Mouse (Mus musculus): ENCODE measurements at regions not wholly inside any gene's neighbourhood (a gene's known extent, or its start where the extent isn't known, plus 50 kb on each side); places are given as distances from the start of the nearest gene placed in this dataset.
A peak's percentile ranks its signal among the peaks of the same experiment; 100 is the strongest.

GRCm38 (mm10) chr19:56172454-56172853, 114.5 kb upstream of the Habp2 start:
- Histone ChIP-seq H3K36me3 (ENCODE audit: insufficient read depth, low read length) (no peaks in the 10 kb centered on the region), H3K27me3 (replicated peaks; ENCODE audit: insufficient read depth, low read length) (no peaks in the 10 kb centered on the region), H3K4me1 (ENCODE audit: insufficient read depth, low read depth, low read length) (no peaks in the 10 kb centered on the region), H3K4me3 (ENCODE audit: low read depth, low read length) (no peak overlapping the region), H3K9me3 (ENCODE audit: low read length) (no peaks in the 10 kb centered on the region), H3K9ac (replicated peaks; ENCODE audit: low read depth) (no peak overlapping the region), H3K4me2 (replicated peaks; ENCODE audit: low read depth, low read length) (no peak overlapping the region), H3K27ac (ENCODE audit: low read length) (no peak overlapping the region)
- no peak for DNase-seq (ENCODE audit: low spot score)
- 49% methylated on average over 5 of the region's 5 CpGs for WGBS
- TF ChIP-seq EP300 (IDR thresholded peaks at IDR 0.05): no peak
- TF ChIP-seq CTCF (IDR thresholded peaks at IDR 0.05): no peak
- no peak for ATAC-seq

DNA sequence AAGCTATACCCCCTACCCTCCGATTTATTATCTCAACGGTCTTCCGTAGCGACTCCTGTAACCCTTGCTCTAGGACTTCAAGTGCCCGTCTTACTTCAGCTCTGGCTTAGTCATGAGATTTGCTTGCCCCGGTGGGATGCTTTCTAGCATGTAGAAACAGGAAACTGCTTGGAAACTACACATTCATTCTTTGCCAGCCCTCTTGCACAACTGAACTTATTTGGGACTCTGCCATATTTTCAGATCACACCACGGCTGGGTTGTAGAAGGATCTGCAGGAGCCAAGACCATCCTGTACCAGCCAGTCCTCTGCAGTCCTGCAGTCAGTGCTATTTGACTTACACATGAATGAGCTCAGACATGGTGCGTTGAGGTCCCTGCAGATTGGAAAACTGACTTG, 110.9 kb upstream of the Habp2 start:
- no peak overlapping the region for H3K4me2 ChIP-seq (replicated peaks; ENCODE audit: low read depth, low read length)
- H3K27me3 ChIP-seq (replicated peaks; ENCODE audit: insufficient read depth, low read length): no peaks in the 10 kb centered on the region
- no peak overlapping the region for H3K4me3 ChIP-seq (ENCODE audit: low read depth, low read length)
- no peak overlapping the region for H3K27ac ChIP-seq (ENCODE audit: low read length)
- ATAC-seq (peak; percentile 66), DNase-seq (ENCODE audit: low spot score) (peak; percentile 73)
- H3K9ac ChIP-seq (replicated peaks; ENCODE audit: low read depth): no peak overlapping the region
- H3K4me1 ChIP-seq (ENCODE audit: insufficient read depth, low read depth, low read length): no peaks in the 10 kb centered on the region
- no peaks in the 10 kb centered on the region for H3K36me3 ChIP-seq (ENCODE audit: insufficient read depth, low read length)
- H3K9me3 ChIP-seq (ENCODE audit: low read length): no peaks in the 10 kb centered on the region
- TF ChIP-seq EP300 (IDR thresholded peaks at IDR 0.05) (no peak), CTCF (IDR thresholded peaks at IDR 0.05) (no peak)
- 34% methylated on average over 8 of the region's 8 CpGs for WGBS

DNA sequence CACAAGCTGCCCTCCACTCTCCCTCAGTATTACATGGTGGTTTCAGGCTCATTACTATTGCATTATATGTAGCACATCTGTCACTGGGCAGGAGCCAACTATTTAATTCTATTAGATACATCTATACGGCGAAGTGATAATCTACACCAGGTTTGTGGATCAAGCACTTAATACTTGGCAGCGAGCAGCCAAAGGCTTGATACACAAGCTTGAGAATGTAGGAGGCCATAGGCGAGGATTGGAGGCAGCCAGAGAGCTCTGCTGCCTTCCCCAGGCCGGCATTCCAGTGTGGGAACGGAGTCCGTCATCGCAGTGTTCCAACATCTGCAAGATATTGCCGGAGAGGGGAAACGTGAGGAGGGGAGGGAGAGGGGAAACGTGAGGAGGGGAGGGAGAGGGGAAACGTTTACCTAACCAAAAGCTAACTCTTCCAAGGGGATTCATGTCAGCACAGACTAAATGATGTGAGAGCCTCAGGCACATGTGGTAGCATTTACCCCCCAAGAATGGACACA, 109.6 kb upstream of the Habp2 start:
- no peak overlapping the region for H3K4me3 ChIP-seq (ENCODE audit: low read depth, low read length)
- no peak overlapping the region for H3K9ac ChIP-seq (replicated peaks; ENCODE audit: low read depth)
- H3K9me3 ChIP-seq (ENCODE audit: low read length): no peaks in the 10 kb centered on the region
- TF ChIP-seq EP300 (IDR thresholded peaks at IDR 0.05) (no peak), CTCF (IDR thresholded peaks at IDR 0.05) (no peak)
- DNase-seq (ENCODE audit: low spot score) (peak; percentile 35), ATAC-seq (peak; percentile 41)
- no peak overlapping the region for H3K27ac ChIP-seq (ENCODE audit: low read length)
- no peak overlapping the region for H3K4me2 ChIP-seq (replicated peaks; ENCODE audit: low read depth, low read length)
- no peaks in the 10 kb centered on the region for H3K27me3 ChIP-seq (replicated peaks; ENCODE audit: insufficient read depth, low read length)
- 16% methylated on average over 12 of the region's 12 CpGs for WGBS
- H3K4me1 ChIP-seq (ENCODE audit: insufficient read depth, low read depth, low read length): no peaks in the 10 kb centered on the region
- no peaks in the 10 kb centered on the region for H3K36me3 ChIP-seq (ENCODE audit: insufficient read depth, low read length)

DNA sequence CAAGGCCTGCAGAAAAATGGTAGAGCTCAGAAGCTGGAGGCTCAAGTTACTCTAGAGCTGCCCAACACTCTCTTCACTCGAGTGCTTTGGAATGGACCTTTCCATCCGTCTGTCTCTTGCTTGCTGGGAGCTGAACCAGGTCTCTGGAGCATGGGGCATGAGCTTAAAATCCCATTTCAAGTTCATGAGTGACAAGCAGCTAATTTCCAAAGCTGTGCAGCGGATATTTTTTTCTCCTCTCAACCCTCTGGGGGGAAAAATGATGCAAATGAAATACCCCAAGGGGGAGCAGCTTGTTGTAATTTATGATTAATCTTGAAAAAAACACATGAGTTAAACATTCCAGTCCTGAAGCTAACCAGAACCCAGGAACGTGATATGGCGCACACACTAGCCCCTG, 101.2 kb upstream of the Habp2 start:
- no peak for ATAC-seq
- Histone ChIP-seq H3K9ac (replicated peaks; ENCODE audit: low read depth) (no peak overlapping the region), H3K4me3 (ENCODE audit: low read depth, low read length) (no peak overlapping the region), H3K9me3 (ENCODE audit: low read length) (0 out of 2 replicates have a peak, but pooled peaks cover 5% of the 10 kb centered on the region), H3K4me1 (ENCODE audit: insufficient read depth, low read depth, low read length) (no peaks in the 10 kb centered on the region), H3K27me3 (replicated peaks; ENCODE audit: insufficient read depth, low read length) (no peaks in the 10 kb centered on the region), H3K27ac (ENCODE audit: low read length) (no peak overlapping the region), H3K4me2 (replicated peaks; ENCODE audit: low read depth, low read length) (no peak overlapping the region), H3K36me3 (ENCODE audit: insufficient read depth, low read length) (no peaks in the 10 kb centered on the region)
- WGBS: 77% methylated on average over 5 of the region's 5 CpGs
- TF ChIP-seq EP300 (IDR thresholded peaks at IDR 0.05) (no peak), CTCF (IDR thresholded peaks at IDR 0.05) (no peak)
- DNase-seq (ENCODE audit: low spot score): no peak

DNA sequence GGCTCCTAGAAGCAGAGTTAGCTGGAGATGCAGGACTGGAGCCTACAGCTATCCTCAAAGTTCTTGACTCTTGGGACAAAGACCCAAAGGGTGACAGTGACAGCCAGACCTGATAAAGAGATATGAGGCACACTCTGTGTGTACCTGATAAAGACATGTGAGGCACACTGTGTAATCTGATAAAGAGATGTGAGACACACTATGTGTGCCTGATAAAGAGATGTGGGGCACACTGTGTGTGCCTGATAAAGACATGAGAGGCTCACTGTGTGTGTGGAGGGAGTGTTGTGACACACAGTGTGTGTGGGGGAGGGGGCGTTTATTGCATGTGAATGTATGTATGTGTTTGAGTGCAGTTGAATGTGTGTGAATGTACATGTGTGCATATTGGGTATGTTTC, 97.8 kb upstream of the Habp2 start:
- DNase-seq (ENCODE audit: low spot score) (no peak), ATAC-seq (no peak)
- Histone ChIP-seq H3K27me3 (replicated peaks; ENCODE audit: insufficient read depth, low read length) (no peaks in the 10 kb centered on the region), H3K9me3 (ENCODE audit: low read length) (no peaks in the 10 kb centered on the region), H3K27ac (ENCODE audit: low read length) (no peak overlapping the region), H3K4me3 (ENCODE audit: low read depth, low read length) (no peak overlapping the region), H3K4me1 (ENCODE audit: insufficient read depth, low read depth, low read length) (no peaks in the 10 kb centered on the region), H3K9ac (replicated peaks; ENCODE audit: low read depth) (no peak overlapping the region), H3K36me3 (ENCODE audit: insufficient read depth, low read length) (no peaks in the 10 kb centered on the region), H3K4me2 (replicated peaks; ENCODE audit: low read depth, low read length) (no peak overlapping the region)
- TF ChIP-seq CTCF (IDR thresholded peaks at IDR 0.05) (no peak), EP300 (IDR thresholded peaks at IDR 0.05) (no peak)
- WGBS: 95% methylated on average over 1 of the region's 1 CpGs

- H3K4me3 ChIP-seq (ENCODE audit: low read depth, low read length): no peak overlapping the region
- H3K9ac ChIP-seq (replicated peaks; ENCODE audit: low read depth): no peak overlapping the region
- WGBS: 66% methylated on average over 3 of the region's 3 CpGs
- H3K4me1 ChIP-seq (ENCODE audit: insufficient read depth, low read depth, low read length): no peaks in the 10 kb centered on the region
- DNase-seq (ENCODE audit: low spot score) (no peak), ATAC-seq (no peak)
- no peaks in the 10 kb centered on the region for H3K9me3 ChIP-seq (ENCODE audit: low read length)
- H3K27ac ChIP-seq (ENCODE audit: low read length): no peak overlapping the region
- TF ChIP-seq CTCF (IDR thresholded peaks at IDR 0.05): no peak
- no peaks in the 10 kb centered on the region for H3K27me3 ChIP-seq (replicated peaks; ENCODE audit: insufficient read depth, low read length)
- H3K4me2 ChIP-seq (replicated peaks; ENCODE audit: low read depth, low read length): no peak overlapping the region
- no peaks in the 10 kb centered on the region for H3K36me3 ChIP-seq (ENCODE audit: insufficient read depth, low read length)
Measured at GRCm38 (mm10) chr19:56190222-56190621, 96.7 kb upstream of the Habp2 start.
